Mouse (Mus musculus): ENCODE measurements at regions not wholly inside any gene's neighbourhood (a gene's known extent, or its start where the extent isn't known, plus 50 kb on each side); places are given as distances from the start of the nearest gene placed in this dataset.

DNA sequence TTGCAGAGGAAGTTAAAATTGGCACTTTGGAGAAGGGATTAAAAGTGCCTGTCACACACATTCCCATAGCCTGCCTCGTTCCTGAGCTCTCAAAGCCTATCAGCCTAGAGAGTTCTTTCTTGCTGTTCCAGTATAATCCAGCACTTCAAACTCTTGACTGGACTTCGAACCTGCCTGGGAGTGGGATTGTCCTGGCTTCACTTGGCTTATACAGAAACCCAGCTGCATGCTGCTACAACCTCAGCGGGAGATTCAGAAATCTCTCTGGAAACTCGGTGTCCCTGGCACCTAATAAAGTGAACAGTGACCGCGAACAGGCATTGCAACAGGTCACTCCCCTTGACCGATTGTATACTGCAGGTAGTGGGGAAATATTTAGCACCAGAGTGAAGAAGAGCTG is 149.1 kb upstream of the Mast4 start:
- no peak for DNase-seq (ENCODE audit: low spot score in 2 of 2)

DNA sequence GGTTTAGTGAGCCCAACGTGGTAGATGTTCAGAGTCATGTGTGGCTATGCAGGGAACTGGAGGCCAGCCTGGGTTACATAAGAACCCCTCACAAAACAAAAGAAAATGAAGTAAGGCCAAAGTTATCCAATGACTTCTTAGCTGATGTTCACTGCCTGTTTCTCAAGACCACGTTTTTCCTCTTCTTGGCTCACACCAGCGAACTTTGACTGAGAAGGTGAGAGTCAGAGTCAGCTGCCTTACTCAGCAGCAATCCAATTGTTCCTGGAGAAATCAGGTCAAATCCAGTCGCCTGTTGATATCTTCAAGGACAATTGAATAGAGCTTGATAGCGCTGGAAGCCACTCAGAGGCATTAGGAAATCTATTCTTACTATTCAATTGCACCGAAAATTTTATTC is 142.0 kb upstream of the Mast4 start:
- no peak for DNase-seq (ENCODE audit: low spot score in 2 of 2)

DNA sequence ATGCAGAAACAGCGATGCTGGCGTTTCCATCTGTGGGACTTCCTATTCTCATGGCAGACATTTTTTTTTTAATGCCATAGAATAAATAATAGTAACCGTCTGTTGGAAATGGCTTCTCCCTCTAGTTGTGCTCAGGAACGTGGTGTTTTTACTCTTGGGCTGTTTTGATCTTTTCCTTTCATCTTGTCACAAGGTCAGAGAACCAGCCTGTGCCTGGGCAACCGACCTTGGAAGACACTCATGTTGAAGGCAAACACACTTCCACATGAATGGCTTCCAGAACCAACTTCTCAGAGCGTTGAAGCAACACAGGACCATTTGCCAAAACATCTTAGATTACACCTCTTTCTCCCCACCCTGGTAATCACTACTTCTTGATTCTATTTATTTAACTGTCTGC is 137.9 kb upstream of the Mast4 start:
- DNase-seq (ENCODE audit: low spot score in 2 of 2): no peak

DNA sequence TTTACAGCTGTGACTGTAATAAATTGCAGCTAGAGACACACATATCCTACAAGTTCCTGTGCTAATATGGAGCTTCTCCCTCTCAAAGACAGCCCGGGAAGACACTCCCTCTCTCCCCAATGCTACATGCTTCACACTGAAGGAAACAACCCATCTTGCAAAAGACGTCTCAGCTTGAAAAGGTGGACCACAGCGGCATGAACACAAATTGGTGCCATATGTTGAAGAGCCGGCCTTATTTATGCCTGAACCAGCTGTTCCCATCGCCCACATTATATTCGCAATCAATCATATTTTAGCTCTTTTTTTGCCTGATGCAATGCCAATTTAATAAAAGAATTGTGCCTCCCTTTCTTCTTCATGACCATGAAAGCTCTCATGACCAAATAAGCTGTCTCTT is 135.8 kb upstream of the Mast4 start:
- no peak for DNase-seq (ENCODE audit: low spot score in 2 of 2)

DNA sequence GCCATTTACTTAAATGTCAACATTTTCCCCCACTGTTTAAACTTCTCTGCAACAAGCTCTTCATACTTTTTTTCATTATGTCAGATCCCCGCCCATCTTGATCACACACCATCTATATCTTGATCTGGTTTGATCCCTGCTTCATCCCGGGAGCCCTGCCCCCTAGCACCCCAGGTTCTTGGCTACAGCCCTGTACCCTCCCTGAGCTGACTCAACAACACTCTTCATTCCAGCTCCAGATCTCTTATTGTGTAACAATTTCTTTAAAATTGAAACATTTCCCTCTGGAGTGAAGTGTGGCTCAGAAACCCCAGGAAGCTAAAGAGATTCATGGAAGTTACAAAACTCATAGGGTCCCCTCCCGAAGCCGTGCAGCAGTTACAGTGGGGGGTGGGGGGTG is 126.2 kb upstream of the Mast4 start:
- no peak for DNase-seq (ENCODE audit: low spot score in 2 of 2)

DNA sequence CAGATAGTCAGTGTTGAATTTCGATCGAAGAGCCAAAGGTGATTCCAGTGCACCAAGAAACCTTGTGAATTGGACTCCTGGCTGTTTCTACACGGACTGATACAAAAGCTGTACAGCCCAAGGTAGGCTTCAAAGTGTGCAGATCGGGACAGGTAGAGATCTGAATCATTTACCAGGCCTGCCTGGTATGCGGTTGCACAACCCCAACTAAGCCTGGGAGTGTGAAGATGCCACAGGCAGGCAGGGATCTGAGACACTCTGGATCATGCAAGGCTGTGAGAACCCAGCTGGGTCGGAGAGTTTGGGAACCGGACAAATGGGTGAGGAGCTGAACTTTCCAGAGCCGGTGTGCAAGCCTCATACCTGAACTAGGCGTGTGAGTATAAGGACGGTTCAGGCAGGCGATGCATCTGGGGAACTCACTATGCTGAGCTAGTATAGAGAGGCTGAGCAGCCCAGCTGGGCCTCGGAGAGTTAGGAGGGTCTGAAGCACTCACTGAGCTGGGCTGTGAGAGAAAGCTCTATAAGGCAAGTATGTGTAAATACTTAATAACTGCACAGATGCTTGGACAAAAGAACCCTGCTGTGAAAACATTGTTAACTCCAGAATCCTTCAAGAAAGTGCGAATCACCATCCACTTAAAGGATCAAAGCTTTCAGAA is 125.3 kb upstream of the Mast4 start:
- no peak for DNase-seq (ENCODE audit: low spot score in 2 of 2)

DNA sequence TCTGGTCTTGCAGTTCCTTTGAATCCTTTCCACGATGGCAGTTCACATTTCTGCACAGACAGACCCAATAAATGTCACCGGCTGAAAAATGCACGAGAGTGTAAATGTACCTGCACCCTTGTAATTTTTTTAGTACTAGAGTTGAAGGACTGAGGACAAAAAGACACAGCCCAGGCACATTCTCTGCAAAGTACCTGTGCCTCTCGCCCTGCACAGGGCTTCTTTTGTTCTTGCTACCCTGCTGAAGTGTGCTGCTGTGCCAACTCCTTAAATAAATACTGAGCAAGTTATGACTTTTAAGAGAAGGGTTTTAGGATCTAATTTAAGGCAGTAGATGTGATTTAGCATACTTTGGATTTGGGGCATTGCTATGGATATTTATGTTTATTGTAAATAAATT is 118.5 kb upstream of the Mast4 start:
- no peak for DNase-seq (ENCODE audit: low spot score in 2 of 2)

DNA sequence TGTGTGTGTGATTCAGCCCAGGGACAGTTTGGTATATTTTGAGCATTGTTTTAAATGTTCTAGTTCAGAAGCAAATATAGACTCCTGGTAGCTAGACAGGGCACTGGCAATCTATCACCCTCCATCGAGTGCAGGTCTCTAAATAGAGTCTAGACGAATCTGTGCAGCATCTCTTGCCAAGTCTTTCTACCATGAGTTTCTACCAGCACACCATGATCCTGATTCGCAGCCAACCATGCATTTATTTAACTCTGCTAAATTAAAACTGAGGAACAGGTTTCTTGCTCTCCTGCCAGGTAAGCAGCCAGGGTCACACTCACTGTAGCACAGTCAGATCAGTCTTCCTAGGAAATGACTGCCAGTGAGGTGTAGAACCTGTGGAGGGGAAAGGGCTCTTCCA is 96.3 kb upstream of the Mast4 start:
- no peak for DNase-seq (ENCODE audit: low spot score in 2 of 2)

DNA sequence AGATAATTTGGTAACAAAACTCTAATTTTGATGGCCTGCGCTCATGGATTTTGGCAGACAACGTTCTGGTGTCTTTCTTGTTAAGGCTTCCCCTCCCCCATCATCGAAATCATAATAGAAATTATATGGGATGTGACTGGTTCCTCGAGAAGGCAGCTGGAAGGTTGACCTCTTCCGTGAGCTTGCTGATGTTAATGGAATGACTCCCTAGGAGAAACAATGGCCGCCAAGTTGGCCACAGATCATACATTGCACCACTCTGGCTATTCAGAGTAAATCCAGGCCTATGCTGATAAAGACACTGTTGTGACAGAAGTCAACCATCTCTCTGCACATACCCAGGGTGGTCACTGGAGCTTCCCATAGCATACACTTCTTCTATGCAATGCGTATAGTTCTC is 89.7 kb upstream of the Mast4 start:
- no peak for DNase-seq (ENCODE audit: low spot score in 2 of 2)

DNA sequence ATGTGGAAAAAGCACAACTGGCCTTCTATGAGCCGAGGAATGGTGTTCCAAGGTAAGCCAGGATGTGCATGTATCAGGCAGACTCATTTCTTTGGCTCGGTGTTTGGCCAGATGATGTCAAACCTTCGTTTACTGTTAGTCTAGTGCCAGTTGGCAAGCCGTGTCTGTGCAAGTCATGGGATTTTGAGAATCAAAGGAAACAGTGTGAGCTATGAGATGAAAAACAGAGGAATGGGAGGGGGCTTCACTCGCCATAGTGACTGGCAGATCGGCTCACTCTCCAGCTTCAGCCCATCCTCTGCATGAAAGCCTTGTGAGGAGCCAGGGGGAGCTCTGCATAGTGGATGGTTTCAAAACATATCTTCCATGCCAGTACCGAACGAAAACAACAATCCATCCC is 89.1 kb upstream of the Mast4 start:
- peak in 1 of 2 experiments; percentile 33 for DNase-seq (ENCODE audit: low spot score in 2 of 2)

DNA sequence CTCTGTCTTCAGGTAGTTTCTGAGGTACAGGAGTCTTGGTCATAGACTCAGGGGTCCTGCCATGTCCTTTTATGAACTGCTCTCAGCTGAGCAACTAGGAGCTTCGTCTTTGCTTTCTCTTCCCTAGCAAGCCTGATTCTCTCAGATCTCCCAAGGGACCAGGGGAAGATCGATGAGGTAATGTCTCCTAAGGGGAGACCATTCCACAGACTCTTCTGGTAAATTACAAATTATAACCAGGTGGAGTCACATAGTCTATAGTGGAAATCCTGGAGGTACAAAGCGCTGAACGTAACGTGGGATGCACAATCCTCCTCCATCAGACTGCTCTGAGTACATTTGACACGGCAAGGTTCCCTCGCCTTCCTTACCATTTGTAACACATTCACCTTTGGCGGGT is 88.7 kb upstream of the Mast4 start:
- no peak for DNase-seq (ENCODE audit: low spot score in 2 of 2)

DNA sequence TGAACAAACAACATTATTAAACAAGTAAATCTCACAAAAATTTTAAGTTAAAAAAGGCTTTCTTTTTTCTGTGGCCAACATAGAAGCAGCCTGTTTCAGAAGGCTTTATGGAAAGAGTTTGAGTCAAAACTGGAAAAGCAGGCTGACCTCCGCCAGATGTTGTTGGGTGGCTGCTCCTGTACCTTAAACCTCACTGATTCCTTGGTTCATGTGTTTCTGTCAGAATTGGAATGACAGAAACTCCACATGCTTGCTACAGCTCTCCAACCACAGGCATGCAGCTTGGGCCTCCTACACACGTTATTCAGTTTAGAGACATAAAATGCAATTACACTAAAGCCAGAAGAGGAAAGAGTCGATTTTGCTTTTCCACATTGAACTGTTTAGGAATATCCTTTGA is 84.8 kb upstream of the Mast4 start:
- DNase-seq (ENCODE audit: low spot score in 2 of 2): no peak

DNA sequence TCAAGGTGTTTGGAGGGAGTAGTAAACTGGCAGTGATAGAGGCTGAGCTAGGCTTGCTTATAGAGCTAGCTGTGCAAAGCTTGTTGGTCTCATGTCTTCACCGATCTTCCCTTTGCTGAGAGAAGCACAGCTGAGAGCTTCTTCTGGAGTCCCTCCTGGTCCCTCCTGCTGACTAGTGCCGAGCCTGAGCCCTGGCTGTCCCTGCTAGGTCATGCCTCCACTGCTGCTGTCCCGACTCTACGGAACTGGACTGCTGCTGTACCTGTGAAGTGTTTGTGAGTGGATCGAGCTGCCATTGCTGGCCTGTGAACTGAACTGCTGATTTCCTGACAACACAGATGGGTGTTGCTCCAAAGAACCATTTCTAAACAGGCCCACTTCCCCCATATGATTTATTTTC is 83.0 kb upstream of the Mast4 start:
- DNase-seq (ENCODE audit: low spot score in 2 of 2): no peak

DNA sequence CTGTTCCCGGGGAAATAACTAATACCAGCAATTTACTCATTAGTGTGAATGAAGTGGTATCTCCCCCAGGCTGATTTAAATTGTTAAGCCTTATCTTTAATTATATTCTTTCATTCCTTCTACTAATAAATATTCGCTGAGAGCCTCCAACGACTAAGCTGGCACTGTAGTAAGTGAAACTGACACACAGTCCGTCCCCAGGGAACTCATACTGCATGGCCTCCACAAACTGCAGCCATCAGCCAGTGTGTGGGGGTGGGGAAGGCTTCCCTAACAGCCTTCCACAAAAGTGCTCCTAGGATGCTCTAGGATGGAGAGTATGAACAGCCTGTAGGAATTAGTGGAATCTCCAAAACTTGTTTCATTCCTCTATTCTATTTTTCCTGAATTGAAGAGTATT is 81.0 kb upstream of the Mast4 start:
- no peak for DNase-seq (ENCODE audit: low spot score in 2 of 2)

DNA sequence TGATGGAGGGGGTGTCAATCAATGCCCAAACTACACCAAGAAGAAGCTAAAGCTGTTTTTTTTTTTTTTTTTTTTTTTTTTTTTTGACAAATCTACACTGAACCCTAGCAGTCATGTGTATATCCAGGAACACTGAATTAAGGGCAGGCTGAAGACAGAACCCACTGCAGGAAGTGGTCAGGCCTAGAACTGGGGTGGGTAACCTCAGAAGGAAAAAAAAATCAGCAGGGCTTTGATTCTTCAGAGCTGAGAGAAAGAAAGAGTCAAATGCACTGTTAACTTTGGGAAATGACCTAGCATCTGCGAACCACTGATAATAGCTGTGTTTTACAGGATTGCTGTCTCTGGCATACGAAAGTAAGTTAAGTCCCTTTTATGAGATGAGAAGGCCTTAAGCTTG is 78.3 kb upstream of the Mast4 start:
- DNase-seq (ENCODE audit: low spot score in 2 of 2): no peak

DNA sequence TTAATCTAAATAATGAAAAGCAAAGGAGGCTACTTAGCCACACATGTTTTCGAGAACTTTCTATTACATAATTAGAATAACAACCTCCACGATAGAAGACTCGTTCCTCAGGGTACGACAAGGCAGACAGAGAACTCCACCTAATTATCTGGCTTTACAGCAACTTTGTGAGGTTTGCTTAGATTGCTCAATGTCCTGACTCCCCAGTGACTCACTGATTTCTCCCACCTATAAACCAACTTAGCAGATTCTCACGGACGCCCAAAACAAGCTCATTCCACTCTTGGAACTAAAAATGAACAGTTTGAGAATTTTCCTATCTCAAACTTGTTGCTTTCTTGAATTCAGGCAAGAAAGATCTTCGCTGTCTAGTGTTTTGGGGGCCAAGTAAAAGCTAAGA is 75.0 kb upstream of the Mast4 start:
- no peak for DNase-seq (ENCODE audit: low spot score in 2 of 2)

DNA sequence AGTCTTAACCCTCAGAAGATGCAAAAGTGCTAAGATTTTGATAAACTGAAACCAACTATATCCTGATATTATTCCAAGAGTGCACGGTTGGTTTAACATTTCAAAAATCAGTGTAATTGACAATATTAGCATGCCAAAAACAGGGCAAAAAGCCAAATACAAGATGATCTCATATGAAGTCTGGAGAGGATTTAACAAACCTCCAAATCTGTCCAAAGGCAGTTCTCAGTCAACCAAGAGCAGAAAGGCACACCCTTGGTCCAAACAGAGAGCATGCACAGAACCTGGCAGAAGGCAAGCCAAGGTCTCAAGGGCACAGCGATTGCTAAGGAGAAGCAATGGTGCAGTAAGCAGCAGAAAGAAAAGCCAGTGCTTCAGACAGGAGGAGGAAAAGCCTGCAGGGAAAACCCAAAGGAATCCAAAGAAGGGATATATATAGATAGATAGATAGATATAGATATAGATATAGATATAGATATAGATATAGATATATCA is 62.3 kb upstream of the Mast4 start:
- no peak for DNase-seq (ENCODE audit: low spot score in 2 of 2)

DNA sequence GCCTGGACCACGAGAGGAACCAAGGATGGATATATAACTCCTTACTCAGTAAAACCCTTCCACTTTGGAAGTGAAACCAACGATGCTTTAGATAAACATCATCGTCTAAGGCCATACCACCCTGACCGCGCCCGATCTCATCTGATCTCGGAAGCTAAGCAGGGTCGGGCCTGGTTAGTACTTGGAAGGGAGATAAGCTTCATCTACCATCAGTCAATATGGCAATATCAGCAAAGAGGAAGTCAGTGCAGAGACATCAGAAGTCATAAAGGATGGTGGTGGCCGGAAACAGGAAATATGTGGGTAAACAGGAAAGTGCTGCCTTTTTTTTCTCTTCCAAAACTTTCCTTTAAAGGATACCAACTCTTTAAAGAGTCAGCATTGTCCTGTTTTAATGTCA is 61.8 kb upstream of the Mast4 start:
- DNase-seq (ENCODE audit: low spot score in 2 of 2): no peak

DNA sequence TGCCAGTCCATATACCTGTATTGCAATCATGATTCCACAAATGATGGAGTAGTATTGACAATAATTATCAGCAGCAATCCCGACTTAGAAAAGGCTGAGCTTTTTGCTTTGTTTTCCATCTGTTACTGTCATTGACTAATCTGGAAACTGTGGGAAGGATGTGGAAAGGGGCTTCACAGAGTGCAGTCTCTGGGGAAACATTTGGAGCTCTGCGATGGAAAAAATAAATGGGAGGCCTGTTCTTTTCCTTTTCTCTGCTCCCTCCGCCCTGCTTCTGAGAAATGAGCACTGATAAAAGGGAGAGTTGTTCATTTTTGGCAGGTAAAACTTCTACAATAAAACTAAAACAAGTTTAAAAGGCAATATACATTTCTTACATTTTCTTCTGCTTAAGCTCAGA is 58.3 kb upstream of the Mast4 start:
- no peak for DNase-seq (ENCODE audit: low spot score in 2 of 2)

DNA sequence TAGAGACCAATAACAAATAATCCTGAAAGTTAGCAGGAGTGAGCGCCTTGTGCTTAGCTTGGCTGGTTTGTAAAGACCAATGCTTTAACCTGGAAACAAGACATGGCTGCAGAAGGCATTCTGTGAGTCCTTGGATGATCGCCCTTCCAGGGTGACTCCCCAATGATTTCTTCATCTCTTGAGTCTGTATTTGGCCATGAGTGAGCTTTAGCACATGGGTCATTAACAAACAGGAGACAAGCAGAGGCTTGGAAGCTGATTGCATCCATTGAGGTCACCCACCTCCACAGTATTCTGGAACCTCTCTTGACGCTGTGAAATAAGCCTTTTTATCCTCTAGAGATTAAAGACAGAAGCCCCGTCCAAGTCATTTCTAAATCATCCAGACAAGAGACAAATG is 57.1 kb upstream of the Mast4 start:
- DNase-seq (ENCODE audit: low spot score in 2 of 2): no peak

DNA sequence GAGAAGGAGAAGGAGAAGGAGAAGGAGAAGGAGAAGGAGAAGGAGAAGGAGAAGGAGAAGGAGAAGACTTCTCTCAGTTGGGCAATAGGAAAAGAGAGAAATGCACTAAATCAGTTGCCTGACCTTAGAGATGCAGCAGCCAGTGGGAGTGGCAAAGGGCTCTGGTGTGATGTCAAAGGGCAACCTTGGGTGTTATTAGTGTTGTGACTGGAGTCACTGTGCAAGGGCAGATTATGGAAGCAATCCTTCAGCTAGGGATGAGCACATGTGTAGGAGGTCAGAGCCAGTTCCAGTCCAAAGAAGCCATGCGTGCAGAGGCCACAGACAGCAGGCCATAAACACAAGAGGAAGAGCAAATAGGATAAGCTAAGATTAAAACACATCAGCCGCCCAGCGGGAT is 56.7 kb upstream of the Mast4 start:
- DNase-seq (ENCODE audit: low spot score in 2 of 2): no peak

DNA sequence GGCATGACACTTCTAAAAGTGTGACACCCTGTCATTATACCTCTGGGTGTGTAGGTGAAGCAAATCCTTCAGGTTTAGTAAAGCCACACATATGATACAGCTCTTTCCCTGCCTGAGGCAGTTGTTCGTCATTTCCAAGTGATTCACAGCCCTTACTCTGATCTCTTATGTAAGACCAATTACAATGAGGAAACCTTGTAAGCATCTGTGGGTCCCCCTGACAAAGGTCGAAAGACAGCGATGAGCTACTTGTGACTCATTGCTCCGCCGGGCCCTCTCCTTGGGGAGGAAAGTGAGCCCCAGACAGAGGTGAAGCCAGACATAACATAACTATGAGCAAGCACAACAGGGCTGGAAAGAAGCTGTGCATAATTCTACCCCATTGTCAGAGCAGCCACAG is 52.7 kb upstream of the Mast4 start:
- no peak for DNase-seq (ENCODE audit: low spot score in 2 of 2)
